Comparison of ENCODE assay signal across 8 mouse cellular contexts in the genomic region with DNA sequence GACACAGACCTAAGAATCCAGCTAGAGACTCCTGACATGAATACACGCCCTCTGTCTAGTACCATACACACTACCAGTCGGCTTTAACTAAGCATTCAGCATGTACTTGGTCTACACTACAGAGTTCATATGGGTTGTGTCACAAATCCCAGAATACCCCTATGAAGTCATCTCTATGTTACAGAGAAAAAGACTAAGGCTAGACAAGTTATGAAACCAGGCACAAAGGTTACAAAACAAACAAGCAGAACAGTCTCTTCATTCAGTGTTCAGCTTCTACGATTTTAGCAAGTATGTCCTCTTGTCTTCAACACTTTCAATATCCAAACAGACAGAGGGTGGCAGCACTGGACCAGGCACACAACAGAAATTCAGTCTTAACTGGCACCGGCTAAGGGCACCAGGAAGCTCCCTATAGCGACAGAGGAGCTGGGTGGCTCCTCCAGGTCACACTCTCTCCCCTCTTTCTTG. TPM values are rescaled to one million over a fixed set of nuclear protein-coding genes. Genes with fewer than 3 reads are reported as not detected.
A peak's percentile ranks its signal among the peaks of the same experiment; 100 is the strongest.
DNase-seq lines count a peak whose midpoint lies in the region; ATAC-seq and TF ChIP-seq lines count a peak whose summit lies in the region.
"Had no signal": no experiment of that assay in that cellular context is flagged by ENCODE, and none has a peak within 500 bp of the region (broad histone marks: within the 10 kb centered on the region; RNA-seq: fewer than 3 reads in every experiment).

No protein-coding gene starts in this region.

- H3K4me3 ChIP-seq in megakaryocyte, embryonic 14.5 days (replicated peaks): peak overlapping the region; percentile 65

- H3K36me3 ChIP-seq in megakaryocyte, embryonic 14.5 days (replicated peaks; ENCODE audit: low read length): peaks cover 27% of the 10 kb centered on the region
- H3K36me3 ChIP-seq in splenic B cell, adult 2 months (ENCODE audit: control insufficient read depth, insufficient read depth, low read length, poor library complexity, severe bottlenecking): peaks cover 7% of the 10 kb centered on the region; the same call in 1 of the 2 replicates

- DNase-seq in Patski (ENCODE audit: low read depth, low spot score): peak; percentile 51
- peak; percentile 71 for DNase-seq in brain, embryonic 14.5 days (ENCODE audit: low read depth)
- DNase-seq in fibroblast of lung, adult 2 months (ENCODE audit: low read depth): peak; percentile 77
- peak; percentile 66 to 72 for DNase-seq in heart, postnatal 36 days
- DNase-seq in layer of hippocampus, postnatal 36 days: peak; percentile 51 to 54
- peak; percentile 74 for DNase-seq in splenic B cell, adult 2 months (ENCODE audit: low read depth, low spot score)

- CTCF ChIA-PET in Patski (lab: Charles Lee): interaction anchor here (0.9 to 4.0 kb wide), 34 partner anchors 10 to 408 kb away, joined by 3 to 52 read pairs (median 6); a partner anchor contains a TSS

- H3K27me3 ChIP-seq in Patski: no peaks in the 10 kb centered on the region
- H3K27me3 ChIP-seq in megakaryocyte, embryonic 14.5 days (replicated peaks): no peaks in the 10 kb centered on the region
- H3K27me3 ChIP-seq in splenic B cell, adult 2 months (ENCODE audit: control insufficient read depth, insufficient read depth, low read length, poor library complexity, severe bottlenecking): no peaks in the 10 kb centered on the region

- ATAC-seq in Patski: peak; percentile 74

- in situ Hi-C loops in Patski (cut with MboI; ENCODE audit: low pct_unique_long_range_greater_than_20kb): loop anchor here (25.0 kb wide), 1 partner anchor 396 kb away; a partner anchor contains a TSS

- intact Hi-C loops in heart, postnatal 36 days (cut with DNase I): loop anchor here (1.0 to 5.0 kb wide), 3 partner anchors 47 to 406 kb away; a partner anchor contains a TSS

- no peaks in the 10 kb centered on the region for H3K9me3 ChIP-seq in megakaryocyte, embryonic 14.5 days

- no peak for TF ChIP-seq POLR2A in brain, embryonic 14.5 days (IDR thresholded peaks at IDR 0.05; ENCODE audit: borderline replicate concordance, extremely low read depth, insufficient read depth, insufficient read length, poor library complexity, severe bottlenecking)

- peak; percentile 84 for TF ChIP-seq CTCF in Patski (IDR thresholded peaks at IDR 0.05)
- TF ChIP-seq CTCF in brain, embryonic 14.5 days (IDR thresholded peaks at IDR 0.05; ENCODE audit: borderline replicate concordance, extremely low read depth, insufficient read depth, insufficient read length): peak; percentile 54; the same call in 1 of the 2 replicates

- POLR2A ChIA-PET in Patski (lab: Charles Lee): interaction anchor here (0.7 to 1.4 kb wide), 5 partner anchors 9 to 128 kb away, joined by 3 to 6 read pairs (median 3); no protein-coding TSS in a partner anchor

- H3K4me1 ChIP-seq in megakaryocyte, embryonic 14.5 days: peaks cover 25% of the 10 kb centered on the region

RNA-seq across cellular contexts. Expression of a gene that starts 15.1 kb away (rescaled TPM):
- polyA plus RNA-seq in Patski (2021): 0.24 TPM
- polyA plus RNA-seq in brain, embryonic 14.5 days (2012; rRNA removed): not detected in 2 replicates
- total RNA-seq in heart, postnatal 36 days (2021): not detected
- not detected for total RNA-seq in layer of hippocampus, postnatal 36 days (2021)
- not detected in 2 replicates for polyA plus RNA-seq in megakaryocyte, embryonic 14.5 days (2012; ENCODE audit: insufficient read depth, low replicate concordance)
- polyA plus RNA-seq: macrophage had no signal

RNA-seq across cellular contexts. Expression of a gene that starts 35.8 kb away (rescaled TPM):
- polyA plus RNA-seq in Patski (2021): 845 TPM
- polyA plus RNA-seq in brain, embryonic 14.5 days (2012; rRNA removed): 209 and 273 TPM in 2 replicates
- total RNA-seq in heart, postnatal 36 days (2021): 100 to 1,000 TPM; 520 to 540 TPM
- total RNA-seq in layer of hippocampus, postnatal 36 days (2021): 100 to 1,000 TPM; 784 to 785 TPM
- 1,962 and 3,728 TPM in 2 replicates for polyA plus RNA-seq in megakaryocyte, embryonic 14.5 days (2012; ENCODE audit: insufficient read depth, low replicate concordance)

RNA-seq across cellular contexts. Expression of a gene that starts 47.4 kb away (rescaled TPM):
- polyA plus RNA-seq in Patski (2021): 30.9 TPM
- 37.5 and 45.5 TPM in 2 replicates for polyA plus RNA-seq in brain, embryonic 14.5 days (2012; rRNA removed)
- total RNA-seq in heart, postnatal 36 days (2021): 10 to 100 TPM; 47.4 to 55.9 TPM
- total RNA-seq in layer of hippocampus, postnatal 36 days (2021): 10 to 100 TPM; 36.5 to 42.3 TPM
- polyA plus RNA-seq in megakaryocyte, embryonic 14.5 days (2012; ENCODE audit: insufficient read depth, low replicate concordance): 3.4 and 6.2 TPM in 2 replicates

Comparison
In these comparisons a context has a peak if more than half of its experiments do, and no peak if none do; other contexts are left out.
1. Peak in every context shown above with its lines: DNase-seq, ATAC-seq and H3K4me3 ChIP-seq.